Mouse (Mus musculus): Measurements from ENCODE around the gene Man1b1. TPM values are rescaled to one million over a fixed set of nuclear protein-coding genes. Genes with fewer than 3 reads are reported as not detected.

Gene Man1b1
- polyA plus RNA-seq, 1 experiment from 2014 or later = 43.2 TPM

DNA sequence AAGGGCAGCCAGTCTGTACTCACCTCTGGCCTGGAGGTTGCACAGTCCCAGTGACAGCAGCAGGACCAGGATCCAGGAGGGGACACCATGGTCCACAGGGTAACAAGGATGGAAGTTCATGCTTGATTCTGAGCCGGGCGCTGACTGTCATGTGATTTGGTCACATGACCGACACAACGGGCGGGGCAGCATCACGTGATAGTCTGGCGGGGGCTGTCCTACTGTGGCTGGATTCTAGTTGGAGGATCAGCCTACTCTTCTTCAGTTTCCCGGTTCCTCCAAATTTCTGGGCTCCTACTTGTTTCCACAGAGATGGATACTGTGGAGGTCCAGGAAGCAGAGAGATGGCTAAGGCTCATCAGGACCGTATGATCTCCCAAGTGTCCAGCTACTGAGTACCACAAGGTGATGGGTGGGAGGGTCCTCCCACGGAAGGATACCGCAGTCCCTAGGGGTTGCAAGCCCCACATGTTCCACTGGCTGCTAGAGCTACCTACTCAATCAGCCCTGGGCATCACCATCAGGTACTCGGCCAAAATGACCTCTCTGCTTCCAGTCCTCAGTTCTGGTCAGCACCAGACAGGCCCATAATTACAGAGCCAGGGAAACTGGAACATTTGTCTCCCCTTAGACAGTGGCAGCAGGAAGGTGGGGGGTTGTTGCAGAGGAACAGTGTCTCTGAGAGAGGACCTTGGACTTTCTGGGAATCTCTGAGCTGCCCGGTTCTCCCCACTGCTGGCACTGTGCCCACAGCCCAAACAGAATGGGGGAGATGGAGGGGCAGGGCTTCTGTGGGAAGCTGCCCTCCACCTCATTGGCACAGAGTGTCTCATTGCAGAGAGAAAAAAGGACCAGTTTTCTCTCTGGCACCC is 24.3 kb downstream of the Man1b1 start, which contains the start of gene Dpp7:
Gene Dpp7, minus strand, starts transcription at position 152 of the 872 bp plus-strand sequence.
- H3K27me3 ChIP-seq (replicated peaks; ENCODE audit: control insufficient read depth, insufficient read depth, low read length) = no peaks in the 10 kb centered on the region
- peak within 1 kb of the TSS; percentile 91 for H3K4me2 ChIP-seq (ENCODE audit: low read depth, low read length)
- 3% methylated on average over 13 of the region's 13 CpGs for WGBS
- peaks cover 17% of the 10 kb centered on the region for H3K4me1 ChIP-seq (ENCODE audit: control insufficient read depth, insufficient read depth, low read length)
- 0 out of 2 replicates have a peak, but pooled peaks cover 4% of the 10 kb centered on the region for H3K36me3 ChIP-seq (ENCODE audit: control insufficient read depth, insufficient read depth, low read length)
- H3K9ac ChIP-seq (ENCODE audit: low read depth, low read length) = peak within 1 kb of the TSS; percentile 73
- H3K4me3 ChIP-seq (ENCODE audit: low read length) = peak within 1 kb of the TSS; percentile 64
- no peaks in the 10 kb centered on the region for H3K9me3 ChIP-seq (ENCODE audit: control insufficient read depth, low read length)
- peak within 1 kb of the TSS; percentile 23; the same call in 1 of the 2 replicates for H3K27ac ChIP-seq (ENCODE audit: low read length)
- ATAC-seq = peak; percentile 77

DNA sequence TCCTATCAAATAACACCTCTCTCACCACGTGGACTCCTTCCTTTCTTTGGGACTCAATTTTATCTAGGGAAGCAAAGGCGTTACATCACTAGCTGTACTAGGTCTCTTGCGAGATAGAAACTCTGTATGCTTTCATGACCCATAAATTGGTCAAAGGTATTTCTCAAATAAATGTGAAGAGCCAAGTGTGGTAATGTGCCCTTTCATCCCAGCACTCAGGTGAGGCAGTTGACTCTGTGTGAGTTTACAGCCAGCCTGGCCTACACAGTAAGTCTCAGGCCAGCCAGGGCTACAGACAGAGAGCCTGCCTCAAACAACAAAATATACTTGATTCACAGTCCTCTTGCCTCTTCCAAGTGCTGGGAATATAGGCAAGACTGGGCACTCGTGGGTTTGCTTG is 27.7 kb downstream of the Man1b1 start:
- Histone ChIP-seq H3K27ac (ENCODE audit: low read length) (no peak overlapping the region), H3K36me3 (ENCODE audit: control insufficient read depth, insufficient read depth, low read length) (0 out of 2 replicates have a peak, but pooled peaks cover 6% of the 10 kb centered on the region), H3K4me3 (ENCODE audit: low read length) (no peak overlapping the region), H3K27me3 (replicated peaks; ENCODE audit: control insufficient read depth, insufficient read depth, low read length) (no peaks in the 10 kb centered on the region), H3K4me2 (ENCODE audit: low read depth, low read length) (no peak overlapping the region), H3K9me3 (ENCODE audit: control insufficient read depth, low read length) (no peaks in the 10 kb centered on the region), H3K4me1 (ENCODE audit: control insufficient read depth, insufficient read depth, low read length) (peaks cover 24% of the 10 kb centered on the region), H3K9ac (ENCODE audit: low read depth, low read length) (no peak overlapping the region)
- WGBS = 75% methylated on average over 4 of the region's 4 CpGs
- ATAC-seq = no peak

DNA sequence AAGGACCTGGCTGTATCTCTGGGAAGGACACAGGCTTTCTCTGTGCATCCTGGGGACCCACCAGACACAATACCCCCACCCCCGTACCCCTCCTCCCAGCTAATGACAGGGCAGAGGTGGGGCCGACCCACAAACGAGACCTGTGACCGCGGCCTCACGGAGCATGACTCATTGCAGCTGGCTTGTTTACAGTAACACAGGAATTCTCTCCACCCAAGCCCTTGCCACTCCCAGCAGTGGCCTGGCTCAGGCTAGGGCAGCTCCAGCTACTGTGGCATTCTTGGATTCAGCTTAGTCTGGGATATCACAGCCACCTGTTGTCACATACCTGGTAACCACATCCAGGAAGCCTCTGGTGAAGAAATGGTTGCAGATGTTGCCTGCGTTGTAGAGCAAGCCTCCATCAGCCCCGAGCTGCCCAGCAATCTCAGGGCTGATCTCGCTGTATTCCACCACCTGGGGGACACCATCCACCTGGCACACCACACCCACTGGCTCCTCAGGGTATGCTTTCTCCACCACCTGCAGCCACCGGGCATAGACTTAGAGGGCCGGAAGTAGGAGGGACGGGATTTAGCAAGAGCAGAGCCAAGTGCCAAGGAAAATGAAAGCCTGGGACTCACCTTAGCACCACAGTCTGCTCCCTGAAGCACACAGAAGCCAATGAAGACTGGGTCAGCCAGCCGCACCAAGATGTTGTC is 31.5 kb downstream of the Man1b1 start:
- H3K9me3 ChIP-seq (ENCODE audit: control insufficient read depth, low read length) = no peaks in the 10 kb centered on the region
- H3K4me1 ChIP-seq (ENCODE audit: control insufficient read depth, insufficient read depth, low read length) = peaks cover 8% of the 10 kb centered on the region; the same call in 1 of the 2 replicates
- peak overlapping the region; percentile 96 for H3K4me2 ChIP-seq (ENCODE audit: low read depth, low read length)
- no peaks in the 10 kb centered on the region for H3K27me3 ChIP-seq (replicated peaks; ENCODE audit: control insufficient read depth, insufficient read depth, low read length)
- 0 out of 2 replicates have a peak, but pooled peaks cover 6% of the 10 kb centered on the region for H3K36me3 ChIP-seq (ENCODE audit: control insufficient read depth, insufficient read depth, low read length)
- H3K27ac ChIP-seq (ENCODE audit: low read length) = peak overlapping the region; percentile 53
- peak overlapping the region; percentile 78 for H3K4me3 ChIP-seq (ENCODE audit: low read length)
- peak overlapping the region; percentile 90 for H3K9ac ChIP-seq (ENCODE audit: low read depth, low read length)
- peak; percentile 70 for ATAC-seq
- 42% methylated on average over 13 of the region's 13 CpGs for WGBS

DNA sequence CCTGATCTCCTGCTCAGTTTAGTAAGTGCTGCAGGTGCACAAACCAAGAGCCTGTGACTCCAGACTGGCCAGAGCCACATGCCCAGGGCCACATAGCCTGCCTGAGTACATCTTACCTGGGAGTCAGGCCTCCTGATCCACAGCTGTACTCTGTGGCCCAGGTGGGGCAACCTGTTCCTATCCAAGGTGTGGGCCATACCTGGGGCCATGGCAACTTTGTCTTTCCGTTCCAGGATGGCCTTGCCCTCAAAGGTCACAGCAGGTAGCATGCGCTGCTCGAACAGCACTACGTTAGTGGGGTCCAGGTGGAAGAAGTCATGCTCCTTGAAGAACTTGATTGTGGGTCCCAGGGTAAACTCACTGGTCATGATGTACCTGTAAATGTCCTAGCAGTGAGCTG is 32.2 kb downstream of the Man1b1 start:
- Histone ChIP-seq H3K4me2 (ENCODE audit: low read depth, low read length) (peak overlapping the region; percentile 96), H3K27ac (ENCODE audit: low read length) (peak overlapping the region; percentile 53; the same call in 1 of the 2 replicates), H3K9ac (ENCODE audit: low read depth, low read length) (peak overlapping the region; percentile 90), H3K36me3 (ENCODE audit: control insufficient read depth, insufficient read depth, low read length) (0 out of 2 replicates have a peak, but pooled peaks cover 6% of the 10 kb centered on the region), H3K27me3 (replicated peaks; ENCODE audit: control insufficient read depth, insufficient read depth, low read length) (no peaks in the 10 kb centered on the region), H3K4me3 (ENCODE audit: low read length) (peak overlapping the region; percentile 78), H3K4me1 (ENCODE audit: control insufficient read depth, insufficient read depth, low read length) (peaks cover 8% of the 10 kb centered on the region; the same call in 1 of the 2 replicates), H3K9me3 (ENCODE audit: control insufficient read depth, low read length) (no peaks in the 10 kb centered on the region)
- 91% methylated on average over 4 of the region's 4 CpGs for WGBS
- no peak for ATAC-seq

DNA sequence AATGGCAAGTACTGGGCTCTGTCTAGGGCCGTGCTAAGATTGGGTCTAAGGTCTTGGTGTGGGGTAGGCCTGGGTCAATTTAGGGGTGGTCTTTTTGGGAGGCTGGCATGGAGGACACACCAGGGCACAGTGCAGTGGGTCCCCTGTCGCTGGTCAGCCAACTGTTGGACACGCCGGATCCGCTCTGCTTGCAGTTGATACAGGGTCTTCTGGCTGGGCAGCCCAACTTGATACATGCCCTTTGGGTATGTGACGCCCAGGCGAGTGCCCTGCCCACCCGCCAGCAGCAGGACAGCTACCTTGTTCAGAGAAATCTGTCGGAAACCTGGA is 32.6 kb downstream of the Man1b1 start:
- Histone ChIP-seq H3K4me2 (ENCODE audit: low read depth, low read length) (peak overlapping the region; percentile 96), H3K27me3 (replicated peaks; ENCODE audit: control insufficient read depth, insufficient read depth, low read length) (no peaks in the 10 kb centered on the region), H3K27ac (ENCODE audit: low read length) (peak overlapping the region; percentile 90), H3K4me1 (ENCODE audit: control insufficient read depth, insufficient read depth, low read length) (peaks cover 8% of the 10 kb centered on the region; the same call in 1 of the 2 replicates), H3K36me3 (ENCODE audit: control insufficient read depth, insufficient read depth, low read length) (0 out of 2 replicates have a peak, but pooled peaks cover 6% of the 10 kb centered on the region), H3K9me3 (ENCODE audit: control insufficient read depth, low read length) (no peaks in the 10 kb centered on the region), H3K4me3 (ENCODE audit: low read length) (peak overlapping the region; percentile 78), H3K9ac (ENCODE audit: low read depth, low read length) (peak overlapping the region; percentile 90)
- 30% methylated on average over 9 of the region's 9 CpGs for WGBS
- ATAC-seq = no peak

DNA sequence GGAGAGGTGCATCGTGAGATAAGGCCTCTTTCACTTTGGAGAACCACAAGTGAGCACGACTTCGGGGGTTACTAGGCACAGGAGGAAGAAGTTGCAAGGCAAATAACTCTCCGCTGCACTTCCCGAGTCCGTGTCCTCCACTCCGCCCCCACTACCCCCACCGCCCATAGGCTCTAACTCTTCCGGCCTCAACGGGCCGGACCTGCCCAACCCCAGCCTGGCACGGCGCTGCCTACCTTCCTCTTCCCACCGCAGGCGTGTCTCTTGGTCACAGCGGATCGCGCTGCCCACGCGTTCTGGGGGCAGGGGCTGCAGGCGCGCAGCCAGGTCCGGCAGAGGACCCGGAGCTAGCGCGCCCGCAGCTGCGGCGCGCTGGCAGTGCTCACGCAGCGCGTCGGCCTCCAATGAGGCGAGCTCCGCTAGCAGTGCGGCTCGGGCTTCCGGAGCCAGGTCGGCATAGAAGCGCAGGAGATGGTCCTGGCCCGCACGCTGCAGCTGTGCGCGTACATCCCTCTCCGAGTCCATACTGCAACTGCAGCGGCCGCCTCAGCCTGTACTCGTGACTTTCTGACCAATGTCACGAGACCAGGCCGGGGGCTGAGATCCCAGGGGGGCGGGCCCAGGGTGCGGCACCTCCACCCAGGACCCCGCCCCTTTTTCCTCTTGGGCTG is 33.1 kb downstream of the Man1b1 start, which contains the start of gene Uap1l1:
Gene Uap1l1, minus strand, starts transcription at position 592 of the 671 bp plus-strand sequence.
- H3K4me1 ChIP-seq (ENCODE audit: control insufficient read depth, insufficient read depth, low read length) = peaks cover 8% of the 10 kb centered on the region; the same call in 1 of the 2 replicates
- peak; percentile 82 for ATAC-seq

DNA sequence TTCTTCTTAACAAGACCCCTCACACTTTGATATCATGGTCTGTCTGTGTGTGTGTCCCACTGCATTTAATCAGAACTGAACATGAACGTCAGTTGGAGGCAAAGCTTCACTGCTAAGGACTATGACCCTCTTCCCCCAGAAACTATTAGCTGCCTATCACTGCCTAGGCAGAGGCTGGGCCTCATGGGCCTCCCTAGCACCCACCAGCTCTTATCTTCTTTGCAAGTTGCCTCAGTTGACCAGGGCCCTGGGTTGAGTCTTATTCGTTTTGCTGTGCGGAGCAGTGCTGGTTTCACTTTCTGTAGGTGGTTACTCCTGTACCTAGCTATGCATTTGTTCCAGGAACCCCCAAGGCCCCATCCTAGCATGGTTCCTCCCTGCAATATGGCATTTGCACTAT is 37.9 kb downstream of the Man1b1 start:
- Histone ChIP-seq H3K9ac (ENCODE audit: low read depth, low read length) (no peak overlapping the region), H3K9me3 (ENCODE audit: control insufficient read depth, low read length) (no peaks in the 10 kb centered on the region), H3K27ac (ENCODE audit: low read length) (peak overlapping the region; percentile 3; the same call in 1 of the 2 replicates), H3K36me3 (ENCODE audit: control insufficient read depth, insufficient read depth, low read length) (no peaks in the 10 kb centered on the region), H3K4me3 (ENCODE audit: low read length) (no peak overlapping the region), H3K4me2 (ENCODE audit: low read depth, low read length) (no peak overlapping the region), H3K4me1 (ENCODE audit: control insufficient read depth, insufficient read depth, low read length) (peaks cover 20% of the 10 kb centered on the region), H3K27me3 (replicated peaks; ENCODE audit: control insufficient read depth, insufficient read depth, low read length) (no peaks in the 10 kb centered on the region)
- 73% methylated on average over 3 of the region's 3 CpGs for WGBS
- ATAC-seq = peak; percentile 27; the same call in 1 of the 2 replicates

More for the DNA sequence above, 33.1 kb downstream of the Man1b1 start, which contains the start of gene Uap1l1:
- no peaks in the 10 kb centered on the region for H3K9me3 ChIP-seq (ENCODE audit: control insufficient read depth, low read length)
- 0% methylated on average over 54 of the region's 54 CpGs for WGBS
- peak within 1 kb of the TSS; percentile 78 for H3K4me3 ChIP-seq (ENCODE audit: low read length)
- H3K27ac ChIP-seq (ENCODE audit: low read length) = peak within 1 kb of the TSS; percentile 90
- H3K4me2 ChIP-seq (ENCODE audit: low read depth, low read length) = peak within 1 kb of the TSS; percentile 96
- H3K36me3 ChIP-seq (ENCODE audit: control insufficient read depth, insufficient read depth, low read length) = 0 out of 2 replicates have a peak, but pooled peaks cover 6% of the 10 kb centered on the region
- peak within 1 kb of the TSS; percentile 90 for H3K9ac ChIP-seq (ENCODE audit: low read depth, low read length)
- no peaks in the 10 kb centered on the region for H3K27me3 ChIP-seq (replicated peaks; ENCODE audit: control insufficient read depth, insufficient read depth, low read length)

DNA sequence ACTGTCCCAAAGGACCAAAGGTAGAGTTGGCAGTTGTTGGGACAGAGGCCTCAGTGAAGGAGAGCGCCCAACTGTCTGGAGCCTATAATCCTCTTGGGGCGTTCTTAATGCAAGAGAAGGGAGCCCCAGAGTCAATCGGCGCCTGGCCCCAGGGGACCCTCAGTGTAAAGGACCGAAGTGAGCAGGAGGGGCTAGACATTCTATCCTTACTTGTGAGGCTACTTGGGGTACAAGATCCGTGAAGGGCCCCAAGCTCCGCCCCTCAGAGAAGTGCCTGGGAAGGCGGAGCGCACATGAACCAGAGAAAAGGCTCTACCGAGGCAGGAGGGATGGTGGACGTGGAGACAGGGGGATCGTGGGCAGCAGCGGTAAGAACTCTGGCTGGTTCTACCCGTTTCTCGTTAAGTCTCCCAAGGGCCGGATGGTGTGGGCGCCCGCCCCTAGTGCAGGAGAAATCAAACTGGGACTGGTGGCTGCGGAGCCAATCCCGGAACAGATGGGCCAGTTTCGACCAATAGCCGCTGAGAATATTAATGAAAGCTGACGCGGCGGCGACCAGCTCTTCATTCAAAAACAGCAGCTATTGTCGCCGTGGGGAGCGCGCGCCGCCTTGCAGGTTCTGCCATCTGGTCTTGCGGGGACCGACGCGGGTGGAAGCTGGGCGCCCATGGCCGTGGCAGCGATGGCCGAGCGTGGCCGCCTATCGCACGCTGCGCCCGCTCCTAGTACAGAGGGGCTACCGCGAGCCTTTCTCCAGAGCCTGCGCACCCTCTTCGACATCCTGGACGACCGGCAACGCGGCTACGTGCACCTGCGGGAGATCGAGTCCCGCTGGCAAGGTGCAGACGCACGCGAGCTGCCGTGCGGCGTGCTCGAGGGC is 39.9 kb downstream of the Man1b1 start, which contains the start of gene Sapcd2:
Gene Sapcd2, plus strand, starts transcription at position 558 of the 880 bp plus-strand sequence.
- WGBS = 1% methylated on average over 65 of the region's 65 CpGs
- peak within 1 kb of the TSS; percentile 90 for H3K4me2 ChIP-seq (ENCODE audit: low read depth, low read length)
- peak within 1 kb of the TSS; percentile 74 for H3K9ac ChIP-seq (ENCODE audit: low read depth, low read length)
- no peaks in the 10 kb centered on the region for H3K27me3 ChIP-seq (replicated peaks; ENCODE audit: control insufficient read depth, insufficient read depth, low read length)
- peaks cover 20% of the 10 kb centered on the region for H3K4me1 ChIP-seq (ENCODE audit: control insufficient read depth, insufficient read depth, low read length)
- peak within 1 kb of the TSS; percentile 90 for H3K27ac ChIP-seq (ENCODE audit: low read length)
- no peaks in the 10 kb centered on the region for H3K9me3 ChIP-seq (ENCODE audit: control insufficient read depth, low read length)
- H3K36me3 ChIP-seq (ENCODE audit: control insufficient read depth, insufficient read depth, low read length) = peaks cover 14% of the 10 kb centered on the region
- peak; percentile 86 for ATAC-seq
- H3K4me3 ChIP-seq (ENCODE audit: low read length) = peak within 1 kb of the TSS; percentile 67

Data from intestine, embryonic 16.5 days (tissue).